Mouse (Mus musculus) ovary, adult 10 weeks (tissue): ENCODE results near the gene Commd6. TPM values are rescaled to one million over a fixed set of nuclear protein-coding genes. Genes with fewer than 3 reads are reported as not detected.

Source experiments
- polyA plus RNA-seq: library from polyadenylated mRNA; stranded (reverse); fragments of 350-450 nt; fragmentation: Illumina TruSeq; extraction: RNeasy Lipid Tissue Mini Kit (QIAGEN cat#74804); gene quantifications from one replicate; pipeline ENCODE4 v1.2.3, GENCODE M21; 2014

Commd6 gene
- 110 TPM for polyA plus RNA-seq

GRCm38 (mm10) chr14:101640153-101640843 lies at the start of gene Commd6:
TSS of gene Commd6 (minus strand) at chr14:101640686.

GRCm38 (mm10) chr14:101653581-101654525 lies 13.4 kb upstream of the Commd6 start, which contains the start of gene Uchl3:
TSS of gene Uchl3 (plus strand) at chr14:101653967.

GRCm38 (mm10) chr14:101608519-101609368 lies 31.7 kb downstream of the Commd6 start, which contains the start of gene Tbc1d4:
TSS of gene Tbc1d4 (minus strand) at chr14:101609191.

Other genes with a start within 250 kb of the Commd6 start
- gene Tbc1d4, start 31.5 kb downstream of the Commd6 start, polyA plus RNA-seq, result 66.4 TPM
- 191 TPM for gene Uchl3, start 13.3 kb upstream of the Commd6 start, polyA plus RNA-seq
- gene Gm9922, start 89.1 kb upstream of the Commd6 start, polyA plus RNA-seq, result not detected
- 80.9 TPM for gene Lmo7, start 89.3 kb upstream of the Commd6 start, polyA plus RNA-seq